Mouse (Mus musculus) testis, adult 2 months (tissue): ENCODE measurements around the gene Noc3l.

Experiments used
- CTCF ChIP-seq: fragments of 200-500 bp; IDR thresholded peaks from 2 replicates; pipeline ENCODE4 v1.5.1; 2012; ENCODE audit warnings: low read depth, mild to moderate bottlenecking, inconsistent platforms, low read length, moderate library complexity; ENCODE audit not compliant: control insufficient read depth, insufficient read depth, insufficient replicate concordance
- POLR2A ChIP-seq: fragments of 200-500 bp; IDR thresholded peaks from 2 replicates; pipeline ENCODE4 v1.6.1; 2012; ENCODE audit warnings: low read depth, mild to moderate bottlenecking, inconsistent platforms, low read length, moderate library complexity; ENCODE audit not compliant: control insufficient read depth

- TF ChIP-seq CTCF (no peak), POLR2A (no peak)
Observed at GRCm38 (mm10) chr19:38783542-38783941, 35.5 kb downstream of the Noc3l start.
